Mouse (Mus musculus) ES-E14 (cell line): ENCODE results near the gene Antxr1.

Experiments used
- MAFK ChIP-seq: IDR thresholded peaks from 2 replicates; pipeline ENCODE4 v1.6.1; 2014; ENCODE audit warnings: mild to moderate bottlenecking, low read depth, low read length, inconsistent platforms; ENCODE audit not compliant: insufficient read depth
- ZNF384 ChIP-seq: IDR thresholded peaks from 2 replicates; pipeline ENCODE4 v1.6.1; 2012; ENCODE audit warnings: low read depth, low read length, inconsistent platforms

DNA sequence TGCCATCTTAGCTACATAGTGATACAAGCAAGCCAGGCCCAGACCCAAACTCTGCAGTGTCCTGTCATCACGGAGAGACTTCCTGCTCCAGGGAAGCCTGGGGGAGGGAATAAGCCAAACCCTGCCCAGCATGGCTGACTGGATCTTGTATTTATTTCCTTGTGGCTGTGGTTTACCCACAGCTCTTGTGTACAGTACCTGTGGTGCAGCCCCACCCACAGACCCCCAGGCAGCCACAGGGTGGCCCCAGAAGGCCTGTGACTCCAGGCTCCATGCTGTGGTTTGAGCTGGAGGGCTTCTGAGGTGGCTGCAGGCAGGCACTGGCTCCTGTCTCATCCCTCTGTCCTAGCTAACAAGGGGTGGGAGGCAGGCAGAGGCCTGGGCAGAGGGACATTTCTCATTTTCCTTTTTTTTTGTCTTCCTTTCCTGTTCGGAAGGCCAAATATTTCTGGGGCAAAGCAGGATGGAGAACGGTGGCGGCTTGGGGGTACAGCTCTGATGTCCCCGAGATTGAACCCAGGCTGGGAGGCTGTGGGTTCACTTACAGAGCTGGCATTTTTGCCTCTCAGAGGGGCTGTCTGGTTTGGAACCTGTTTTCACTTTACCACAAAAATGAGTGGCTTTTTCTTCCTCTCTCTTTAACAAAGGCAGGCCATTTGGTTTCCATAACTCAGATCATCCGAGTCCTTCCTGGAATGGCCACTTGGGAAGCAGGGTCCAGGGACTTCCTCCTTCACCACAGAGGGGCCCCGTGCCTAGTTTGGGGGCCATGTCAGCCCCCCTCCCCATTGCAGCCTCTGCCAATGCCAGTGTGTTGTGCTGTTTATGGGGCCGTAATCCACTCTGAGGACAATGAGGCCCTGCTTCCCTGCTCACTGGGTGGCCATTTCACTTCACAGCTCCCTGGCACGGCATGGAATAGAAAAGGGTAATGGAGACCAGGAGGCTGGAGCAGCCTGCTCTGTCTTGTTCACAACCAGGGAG, 91.2 kb downstream of the Antxr1 start:
- TF ChIP-seq ZNF384 (no peak), MAFK (no peak)
